Mouse (Mus musculus) stomach, postnatal 0 days (tissue): Measurements from ENCODE around the gene Prss35. TPM values are rescaled to one million over a fixed set of nuclear protein-coding genes. Genes with fewer than 3 reads are reported as not detected.

Source experiments
- ATAC-seq: fragments of 200-750 bp; cut with Nextera tagmentation; 2 replicates; pipeline ENCODE4 v1.8.0; 2017; ENCODE audit not compliant: low FRiP score, low TSS enrichment
- DNase-seq: peaks from one replicate; pipeline ENCODE4 v3.0.0-alpha.2; 2016; ENCODE audit warnings: low spot score
- H3K27ac ChIP-seq: fragments of 300-500 bp; sonication (generic); replicated peaks from 2 replicates; pipeline ENCODE4 v1.5.1; 2014; ENCODE audit warnings: mild to moderate bottlenecking, control low read depth
- H3K27me3 ChIP-seq: fragments of 300-500 bp; sonication (generic); 2 replicates; pipeline ENCODE4 v1.6.1; 2014; ENCODE audit warnings: low read length; ENCODE audit not compliant: control insufficient read depth, insufficient read depth
- H3K36me3 ChIP-seq: fragments of 300-500 bp; sonication (generic); 2 replicates; pipeline ENCODE4 v1.6.1; 2014; ENCODE audit warnings: low read length, mixed read lengths; ENCODE audit not compliant: control insufficient read depth, insufficient read depth
- H3K4me1 ChIP-seq: fragments of 300-500 bp; sonication (generic); replicated peaks from 2 replicates; pipeline ENCODE4 v1.6.1; 2014; ENCODE audit warnings: antibody characterized with exemption; ENCODE audit not compliant: control insufficient read depth, insufficient read depth
- H3K4me2 ChIP-seq: fragments of 300-500 bp; sonication (generic); replicated peaks from 2 replicates; pipeline ENCODE4 v1.6.1; 2014; ENCODE audit warnings: low read depth, mild to moderate bottlenecking, control low read depth, moderate library complexity
- H3K4me3 ChIP-seq: fragments of 300-500 bp; sonication (generic); 2 replicates; pipeline ENCODE4 v1.5.1; 2014; ENCODE audit warnings: low read depth, low read length, control low read depth
- H3K9ac ChIP-seq: fragments of 300-500 bp; sonication (generic); 2 replicates; pipeline ENCODE4 v1.6.1; 2014; ENCODE audit warnings: mild to moderate bottlenecking, low read length, control low read depth, mixed read lengths
- H3K9me3 ChIP-seq: fragments of 300-500 bp; sonication (generic); 2 replicates; pipeline ENCODE4 v1.6.1; 2016; ENCODE audit warnings: low read length; ENCODE audit not compliant: control insufficient read depth
- CTCF ChIP-seq: IDR thresholded peaks from 2 replicates; pipeline ENCODE4 v1.5.1; 2016; ENCODE audit warnings: antibody characterized with exemption, low read depth, mild to moderate bottlenecking, moderate library complexity
- EP300 ChIP-seq: optimal IDR thresholded peaks from 2 replicates; pipeline ENCODE3; 2016; ENCODE audit warnings: antibody characterized with exemption
- WGBS: fragments of 180-500 bp; shearing (Covaris S2); extraction: QIAGEN DNeasy Blood & Tissue Kit; methylation state at CpG from one replicate; pipeline ENCODE4 v1.1.7; 2014; 5-methylcytosine and 5-hydroxymethylcytosine counted together
- polyA plus RNA-seq: library from polyadenylated mRNA; unstranded; fragments of >200 nt; fragmentation: Nextera tagmentation; extraction: Ambion mirVana; gene quantifications from 2 replicates; pipeline ENCODE4 v1.2.1, GENCODE M21; 2015

The Prss35 gene
- polyA plus RNA-seq, 1 experiment from 2014 or later: 4.6 TPM

DNA sequence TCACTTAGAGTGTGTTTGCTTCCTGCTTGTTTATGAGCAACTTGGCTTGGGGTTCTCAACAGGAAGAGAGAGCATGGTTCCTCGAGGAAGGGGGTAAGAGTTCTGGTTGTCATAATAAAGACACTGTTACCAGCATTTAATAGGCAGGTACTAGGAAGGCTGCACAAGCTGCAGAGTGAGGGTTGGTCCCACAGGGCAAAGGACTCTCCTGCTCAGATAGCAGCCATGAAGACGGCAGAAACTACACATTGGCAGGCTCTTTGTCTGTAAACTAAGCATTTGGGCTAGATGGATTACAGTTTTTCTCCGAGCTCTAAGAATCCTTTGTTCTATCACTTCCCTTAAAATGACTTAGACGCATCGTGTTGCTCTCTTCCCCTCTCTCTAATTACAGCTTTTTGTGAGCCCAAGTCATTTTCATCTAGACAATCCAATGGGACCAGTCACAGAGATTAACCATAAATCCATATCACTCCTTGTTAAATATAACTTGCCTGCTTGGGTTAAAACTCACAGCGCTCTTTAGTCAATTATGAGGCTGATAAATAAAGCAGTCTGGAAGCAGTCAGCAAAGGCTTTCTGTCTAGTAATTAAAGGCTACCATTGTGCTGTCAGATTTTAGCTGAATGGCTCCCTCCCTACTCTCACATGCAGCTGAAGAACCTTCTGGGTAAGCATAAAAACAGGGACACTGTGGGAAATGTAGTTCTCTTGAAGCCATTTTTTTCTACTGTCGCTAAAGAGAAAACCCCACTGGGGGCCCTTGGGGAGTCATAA, 17.7 kb upstream of the Prss35 start:
- H3K36me3 ChIP-seq: no peaks in the 10 kb centered on the region
- 0 out of 2 replicates have a peak overlapping the region, but pooled peaks have one; percentile 45 for H3K27ac ChIP-seq
- ATAC-seq (no peak), DNase-seq (no peak)
- no peak overlapping the region for H3K9ac ChIP-seq
- H3K27me3 ChIP-seq: no peaks in the 10 kb centered on the region
- H3K9me3 ChIP-seq: no peaks in the 10 kb centered on the region
- 44% methylated on average over 7 of the region's 7 CpGs for WGBS
- H3K4me1 ChIP-seq: no peaks in the 10 kb centered on the region; the same call in 1 of the 2 replicates
- no peak overlapping the region for H3K4me3 ChIP-seq
- TF ChIP-seq CTCF: no peak
- TF ChIP-seq EP300: no peak
- no peak overlapping the region for H3K4me2 ChIP-seq

- 86% methylated on average over 5 of the region's 5 CpGs for WGBS
- TF ChIP-seq EP300: no peak
- TF ChIP-seq CTCF: no peak
- no peak for ATAC-seq
These were observed 17.1 kb upstream of the Prss35 start for GRCm38 (mm10) chr9:86726381-86726720.

DNA sequence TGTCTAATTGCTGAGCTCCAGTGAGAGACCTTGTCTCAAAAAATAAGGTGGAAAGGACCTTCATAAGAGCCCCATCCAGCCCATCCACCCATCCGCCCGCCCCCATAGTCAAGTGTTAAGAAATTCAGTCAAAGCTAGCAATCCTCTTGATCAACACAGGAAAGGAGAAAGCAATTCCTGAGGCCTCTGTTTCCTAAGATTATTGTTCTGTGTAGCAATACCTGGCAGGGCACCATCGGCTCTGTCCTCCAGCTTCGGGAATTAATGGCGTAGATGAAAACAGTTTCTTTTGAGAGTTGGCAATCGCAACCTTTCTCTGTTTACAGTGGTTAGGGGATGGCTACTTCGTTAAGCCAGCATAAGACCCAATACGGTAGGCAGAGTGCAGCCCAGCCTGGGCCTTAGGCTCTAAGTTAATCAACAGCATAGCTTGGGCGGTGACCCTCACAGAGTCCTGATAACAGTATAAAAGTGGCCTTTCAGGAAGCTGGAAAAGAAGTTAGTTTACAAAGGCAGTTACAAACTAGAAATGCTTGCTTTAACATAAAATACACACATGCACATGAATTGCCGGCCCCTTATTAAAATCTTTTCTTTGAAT, 15.1 kb upstream of the Prss35 start:
- ATAC-seq (peak; percentile 82), DNase-seq (peak; percentile 42)
- Histone ChIP-seq H3K36me3 (no peaks in the 10 kb centered on the region), H3K9ac (no peak overlapping the region), H3K9me3 (no peaks in the 10 kb centered on the region), H3K4me3 (no peak overlapping the region), H3K4me2 (no peak overlapping the region; the same call in 1 of the 2 replicates), H3K27ac (peak overlapping the region; percentile 63), H3K27me3 (no peaks in the 10 kb centered on the region), H3K4me1 (no peaks in the 10 kb centered on the region; the same call in 1 of the 2 replicates)
- no peak for TF ChIP-seq EP300
- TF ChIP-seq CTCF: no peak
- 59% methylated on average over 10 of the region's 10 CpGs for WGBS

More at GRCm38 (mm10) chr9:86726381-86726720, 17.1 kb upstream of the Prss35 start:
- Histone ChIP-seq H3K27ac (no peak overlapping the region), H3K4me2 (no peak overlapping the region), H3K4me3 (no peak overlapping the region), H3K9ac (no peak overlapping the region), H3K4me1 (no peaks in the 10 kb centered on the region; the same call in 1 of the 2 replicates), H3K9me3 (no peaks in the 10 kb centered on the region), H3K36me3 (no peaks in the 10 kb centered on the region), H3K27me3 (no peaks in the 10 kb centered on the region)
- no peak for DNase-seq

- Histone ChIP-seq H3K9ac (no peak overlapping the region), H3K9me3 (no peaks in the 10 kb centered on the region), H3K27ac (peak overlapping the region; percentile 40; the same call in 1 of the 2 replicates), H3K27me3 (no peaks in the 10 kb centered on the region), H3K36me3 (no peaks in the 10 kb centered on the region), H3K4me3 (no peak overlapping the region), H3K4me1 (no peaks in the 10 kb centered on the region; the same call in 1 of the 2 replicates), H3K4me2 (no peak overlapping the region)
- 56% methylated on average over 1 of the region's 1 CpGs for WGBS
- DNase-seq (no peak), ATAC-seq (0 out of 2 replicates have a peak, but pooled peaks have one; percentile 53)
- TF ChIP-seq EP300 (no peak), CTCF (no peak)
These were observed 14.4 kb upstream of the Prss35 start for GRCm38 (mm10) chr9:86729084-86729483.

GRCm38 (mm10) chr9:86729811-86730210, 13.6 kb upstream of the Prss35 start:
- Histone ChIP-seq H3K27me3 (no peaks in the 10 kb centered on the region), H3K27ac (no peak overlapping the region), H3K9me3 (no peaks in the 10 kb centered on the region), H3K36me3 (no peaks in the 10 kb centered on the region), H3K9ac (no peak overlapping the region), H3K4me3 (no peak overlapping the region), H3K4me1 (no peaks in the 10 kb centered on the region; the same call in 1 of the 2 replicates), H3K4me2 (no peak overlapping the region)
- DNase-seq (no peak), ATAC-seq (no peak)
- WGBS: 77% methylated on average over 3 of the region's 3 CpGs
- TF ChIP-seq EP300 (no peak), CTCF (no peak)

- Histone ChIP-seq H3K9ac (no peak overlapping the region), H3K27me3 (no peaks in the 10 kb centered on the region), H3K4me3 (no peak overlapping the region), H3K9me3 (no peaks in the 10 kb centered on the region), H3K36me3 (no peaks in the 10 kb centered on the region), H3K4me2 (no peak overlapping the region), H3K27ac (no peak overlapping the region), H3K4me1 (no peaks in the 10 kb centered on the region; the same call in 1 of the 2 replicates)
- TF ChIP-seq CTCF: no peak
- TF ChIP-seq EP300: peak; percentile 35
- ATAC-seq: peak; percentile 83
- DNase-seq: no peak
These were observed 9.1 kb upstream of the Prss35 start for GRCm38 (mm10) chr9:86734357-86734756.
